Mouse (Mus musculus): Measurements from ENCODE around the gene 2310011J03Rik. TPM values are rescaled to one million over a fixed set of nuclear protein-coding genes. Genes with fewer than 3 reads are reported as not detected.

2310011J03Rik gene
- total RNA-seq, 2 experiments from 2014 or later, result 10.5 to 13.1 TPM

- DNase-seq, result no peak
These were observed 21.4 kb upstream of the 2310011J03Rik start for GRCm38 (mm10) chr10:80341491-80342304.

GRCm38 (mm10) chr10:80341026-80341425, 20.7 kb upstream of the 2310011J03Rik start:
- no peak for DNase-seq

DNA sequence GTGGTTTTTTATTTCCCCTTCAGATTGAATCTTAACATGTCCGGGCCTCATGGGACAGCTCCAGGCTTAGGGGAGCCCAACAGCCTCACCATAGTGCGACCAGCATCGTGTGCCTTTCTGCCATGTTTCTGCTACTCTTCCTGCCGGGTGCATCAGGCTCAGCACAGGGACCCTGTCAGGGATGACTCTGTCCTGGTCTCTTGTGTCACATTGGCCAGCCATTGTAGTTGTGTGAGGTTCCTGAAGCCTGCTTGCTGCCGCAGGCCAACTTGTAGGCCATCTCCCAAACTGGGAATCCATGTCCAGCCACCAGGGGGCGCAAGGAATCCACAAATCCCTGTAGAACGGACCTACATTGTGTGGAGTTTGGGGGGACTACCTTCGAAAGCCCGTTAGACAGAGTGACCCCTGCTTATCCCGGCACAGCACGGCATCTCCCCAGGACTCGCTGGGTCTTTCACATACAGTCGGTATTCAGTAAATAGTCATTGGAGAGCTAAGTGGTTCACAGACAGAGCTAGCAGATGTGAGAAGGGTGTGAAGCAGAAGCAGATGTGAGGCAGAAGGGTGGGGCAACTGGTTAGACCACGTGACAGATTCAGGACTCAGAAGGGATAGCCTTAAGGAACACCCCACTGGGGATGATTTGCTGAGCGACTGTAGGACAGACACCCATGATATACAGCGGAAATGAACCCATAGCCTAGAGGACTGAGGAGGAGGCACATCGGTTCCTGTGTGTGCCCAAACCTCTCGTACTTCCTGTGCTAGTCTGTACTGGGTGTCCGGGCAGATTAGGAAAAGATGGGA, 19.8 kb upstream of the 2310011J03Rik start:
- peak; percentile 89 for DNase-seq

- DNase-seq, result no peak
These were observed 15.9 kb upstream of the 2310011J03Rik start for GRCm38 (mm10) chr10:80336263-80336662.

GRCm38 (mm10) chr10:80332525-80332989, 12.2 kb upstream of the 2310011J03Rik start:
- DNase-seq, result no peak

DNA sequence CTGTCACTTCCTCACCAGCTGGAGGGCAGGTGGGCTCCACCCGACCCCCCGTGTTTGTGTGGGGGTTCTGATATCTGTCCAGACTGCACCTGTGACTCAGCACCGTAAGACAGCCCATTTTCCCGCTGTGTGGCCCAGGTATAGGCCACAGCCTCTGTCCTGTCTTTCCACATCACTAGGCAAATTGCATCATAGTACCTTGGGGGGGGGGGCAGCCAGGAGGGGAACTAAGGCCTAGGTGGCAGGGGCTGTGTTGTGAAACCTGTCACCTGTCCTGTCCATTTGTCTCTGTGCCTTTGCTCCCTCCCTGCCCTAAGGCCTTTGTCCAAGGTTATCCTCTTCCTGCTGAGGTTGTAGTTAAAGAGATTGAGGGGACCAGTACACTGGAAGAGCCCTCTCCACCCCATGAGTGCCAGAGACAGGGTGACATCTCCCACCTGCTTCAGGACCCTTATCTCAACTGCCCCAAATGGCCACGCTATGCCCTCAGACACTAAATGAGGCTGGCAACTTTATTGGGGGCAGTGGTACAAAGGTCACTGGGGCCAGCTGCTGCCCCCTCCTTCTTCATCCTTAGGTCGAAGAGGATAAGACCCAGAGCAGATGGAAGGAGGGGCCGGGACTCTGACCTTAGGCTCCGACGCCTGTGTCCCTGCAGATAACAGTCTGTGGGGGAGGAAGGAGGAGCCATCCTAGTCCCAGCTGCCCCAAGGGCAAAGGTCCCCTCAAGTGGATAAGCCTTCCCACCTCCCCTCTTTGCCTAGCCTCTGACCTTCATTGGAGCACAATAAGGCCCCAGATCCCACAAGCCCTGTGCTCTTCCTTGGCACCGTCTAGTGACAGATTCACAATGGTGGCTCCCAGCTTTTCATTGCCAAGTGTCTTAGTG, 11.5 kb upstream of the 2310011J03Rik start:
- DNase-seq, result no peak

GRCm38 (mm10) chr10:80330888-80331287, 10.6 kb upstream of the 2310011J03Rik start:
- DNase-seq, result no peak

- no peak for DNase-seq
These were observed 9.7 kb upstream of the 2310011J03Rik start for GRCm38 (mm10) chr10:80330084-80330483.

DNA sequence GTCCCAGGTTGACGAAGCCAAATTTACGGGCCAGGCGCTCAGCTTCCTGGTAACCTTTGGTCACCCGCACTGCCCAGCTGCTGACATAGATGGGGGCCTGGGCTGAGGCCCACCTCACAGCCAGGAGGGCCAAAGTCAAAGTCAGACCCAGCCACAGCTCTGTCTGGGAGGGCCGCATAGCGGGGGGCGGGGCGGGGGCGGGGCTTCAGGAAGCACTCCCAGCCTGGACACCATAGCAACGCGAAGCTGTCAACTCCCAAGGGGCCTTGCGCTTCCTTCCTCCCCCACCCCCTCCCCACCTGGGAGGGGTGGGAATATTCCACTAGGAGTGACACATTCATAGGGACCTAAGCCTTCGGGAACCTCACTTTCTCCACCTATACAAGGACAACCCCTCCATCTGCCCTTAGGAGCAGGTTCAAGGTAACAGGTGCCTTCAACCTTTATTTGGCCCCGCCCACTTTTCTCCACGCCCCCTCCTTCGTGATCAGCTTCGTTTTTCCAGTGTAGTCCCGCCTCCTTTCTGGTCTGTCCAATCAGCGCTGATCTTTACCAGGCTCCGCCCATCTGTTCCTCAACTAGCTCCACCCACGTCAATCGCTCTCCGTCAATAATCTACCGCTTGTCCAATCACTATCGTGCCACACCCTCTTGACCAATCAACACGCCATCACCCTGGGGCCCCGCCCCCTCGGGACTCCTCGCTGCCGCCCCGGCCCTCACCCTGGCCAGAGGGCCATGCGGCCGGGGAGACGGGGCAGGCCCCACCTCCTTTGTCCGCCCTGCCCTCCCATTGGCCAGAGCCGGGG, 9.1 kb upstream of the 2310011J03Rik start, which contains the start of the genes Pcsk4 and Reep6:
Gene Pcsk4 (minus strand): TSS at position 226 of the 809 bp plus-strand sequence.
Gene Reep6 (plus strand): TSS at position 681 of the 809 bp plus-strand sequence.
- peak; percentile 93 for DNase-seq

DNA sequence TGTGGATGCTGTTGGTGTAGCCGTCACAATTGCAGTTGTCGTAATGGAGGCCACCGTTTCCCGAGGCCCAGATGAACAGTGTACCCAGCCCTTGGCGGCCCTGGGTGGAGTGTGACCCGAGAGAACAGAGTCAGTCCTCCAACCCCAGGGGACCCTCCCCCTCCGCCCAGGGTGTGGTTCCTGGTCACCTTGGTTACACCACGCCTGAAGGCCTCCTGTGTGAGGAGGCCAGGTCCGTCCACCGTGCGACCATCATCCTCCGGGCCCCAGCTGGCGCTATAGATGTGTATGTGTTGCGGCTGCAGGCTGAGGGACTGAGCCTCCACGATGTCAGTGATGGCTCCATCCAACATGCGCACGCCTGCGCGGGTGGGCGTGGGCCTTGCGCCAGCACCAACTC, 4.7 kb upstream of the 2310011J03Rik start:
- DNase-seq, result no peak

DNA sequence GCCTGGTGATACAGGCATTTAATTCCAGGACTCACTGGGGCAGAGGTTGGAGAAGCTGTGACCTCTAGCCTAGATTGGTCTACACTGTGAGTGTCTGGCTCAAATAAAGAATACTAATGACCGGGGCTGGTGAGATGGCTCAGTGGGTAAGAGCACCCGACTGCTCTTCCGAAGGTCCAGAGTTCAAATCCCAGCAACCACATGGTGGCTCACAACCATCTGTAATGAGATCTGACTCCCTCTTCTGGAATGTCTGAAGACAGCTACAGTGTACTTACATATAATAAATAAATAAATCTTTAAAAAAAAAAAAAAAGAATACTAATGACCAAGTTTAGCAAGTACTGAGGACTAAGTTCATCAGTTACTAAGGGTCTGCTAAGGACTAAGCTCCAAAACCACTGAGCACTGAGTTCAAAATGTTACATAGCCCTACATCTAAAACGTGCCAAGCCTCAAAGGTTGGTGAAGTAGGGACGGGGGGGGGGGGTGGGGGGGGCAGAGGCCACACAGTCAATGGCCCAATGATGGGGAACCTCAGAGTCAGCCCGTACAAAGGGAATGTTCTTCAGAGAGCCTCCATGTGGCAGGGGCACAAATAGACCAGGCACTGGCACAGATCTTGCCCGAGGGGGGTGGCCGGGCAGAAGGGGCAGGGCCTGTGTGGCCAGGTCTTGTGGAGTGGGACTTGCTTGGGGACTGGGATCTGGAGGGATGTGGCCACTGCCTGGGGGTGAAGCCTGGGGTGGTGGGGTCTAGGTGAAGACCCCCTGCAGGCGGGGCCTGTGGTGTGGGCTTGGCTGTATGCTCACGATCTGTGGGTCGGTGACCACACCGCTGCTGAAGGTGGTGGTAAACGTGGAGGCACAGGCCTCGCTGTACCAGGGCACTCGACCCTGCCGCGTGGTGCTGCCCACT, 4.0 kb upstream of the 2310011J03Rik start:
- no peak for DNase-seq

- DNase-seq, result peak; percentile 73
These were observed 3.2 kb upstream of the 2310011J03Rik start for GRCm38 (mm10) chr10:80323261-80324119.

DNA sequence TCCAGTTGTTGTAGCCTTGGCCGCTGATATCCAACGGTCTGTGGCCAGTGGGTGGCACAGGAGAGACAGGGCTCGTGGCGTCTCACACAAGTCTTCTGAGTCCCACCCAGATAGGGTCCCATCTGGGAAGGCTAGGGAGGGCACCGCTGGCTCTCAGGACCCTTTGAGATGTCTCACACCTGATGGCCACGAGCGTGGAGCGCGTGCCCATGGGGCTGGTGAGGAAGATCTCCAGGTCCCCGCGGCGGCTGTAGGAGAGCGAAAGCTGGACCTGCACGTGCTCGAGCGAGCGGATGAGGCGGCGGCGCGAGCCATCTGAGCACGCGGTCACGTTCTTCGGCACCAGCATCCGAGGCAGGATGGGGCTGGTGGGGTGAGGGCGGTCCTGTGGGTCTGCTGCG, 2.5 kb upstream of the 2310011J03Rik start:
- DNase-seq, result no peak

DNA sequence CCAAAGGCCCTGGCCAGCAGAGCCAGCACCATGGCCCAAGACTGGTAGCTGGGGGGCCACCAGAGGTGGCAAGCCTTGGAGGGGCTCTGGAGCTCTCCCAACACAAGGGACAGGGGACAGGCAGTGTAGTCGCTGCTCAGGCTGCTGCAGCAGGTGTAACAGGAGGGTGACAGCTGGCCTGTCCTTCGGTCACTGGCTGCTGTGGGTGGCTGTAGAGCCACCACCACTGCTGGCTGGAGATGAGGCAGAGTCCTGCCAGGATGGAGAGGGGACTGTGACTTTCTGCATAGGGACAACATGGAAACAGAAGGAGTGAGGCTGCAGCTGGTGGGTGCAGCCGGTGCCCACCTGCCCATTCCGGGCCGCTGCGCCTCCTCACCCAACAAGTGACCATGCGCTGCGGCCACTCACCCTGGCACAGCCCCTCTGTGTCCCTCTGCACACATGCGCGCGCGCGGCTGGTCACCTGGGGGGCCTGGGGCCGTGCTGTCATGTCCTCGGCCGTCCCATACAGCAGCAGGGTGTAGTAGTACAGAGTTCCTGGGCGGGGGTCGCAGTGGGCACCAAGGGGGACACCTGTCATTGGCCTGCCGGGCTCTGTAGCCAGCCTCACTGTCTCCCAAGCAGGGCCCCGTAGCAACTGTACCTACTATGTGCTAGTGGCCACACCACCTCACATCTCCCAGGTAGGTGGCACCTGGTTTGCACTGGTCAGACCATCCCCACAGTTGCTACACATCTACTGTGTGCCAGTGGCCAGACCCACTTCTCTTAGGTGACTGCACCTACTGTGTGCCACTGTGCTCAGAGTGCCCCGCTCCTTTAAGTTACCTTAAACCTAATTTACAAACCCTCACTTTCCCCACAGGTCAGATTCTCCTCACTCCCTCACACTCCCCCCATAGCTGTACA, 1.6 kb upstream of the 2310011J03Rik start:
- DNase-seq, result no peak

DNA sequence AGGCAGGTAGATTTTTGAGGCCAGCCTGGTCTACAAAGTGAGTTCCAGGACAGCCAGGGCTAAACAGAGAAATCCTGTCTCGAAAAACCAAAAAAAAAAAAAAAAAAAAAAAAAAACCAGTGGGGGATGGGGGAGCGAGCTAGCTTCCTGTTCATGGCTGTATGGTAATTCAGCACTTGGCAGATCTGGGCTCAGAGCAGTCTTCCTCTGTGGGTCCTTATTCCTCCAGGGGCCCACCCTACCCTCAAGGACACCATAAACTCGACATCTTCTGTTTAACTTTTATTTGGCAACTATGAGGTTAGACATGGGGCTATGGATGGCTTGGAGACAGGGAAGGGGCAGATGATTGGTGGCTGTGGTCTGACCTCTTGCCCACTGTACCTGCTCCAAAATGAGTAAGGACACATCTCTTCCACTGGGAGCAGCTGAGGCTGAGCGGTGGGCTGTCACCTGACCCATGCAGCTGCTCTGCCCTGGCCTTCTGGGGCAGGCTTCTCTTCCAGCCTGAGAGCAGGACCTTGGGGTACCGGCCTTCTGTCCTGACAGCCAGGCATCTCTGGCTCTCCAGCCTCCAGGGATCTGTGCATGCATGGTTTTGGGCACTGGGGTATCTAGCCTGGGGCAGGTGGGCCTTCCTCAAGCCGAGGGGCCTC, 805 bp upstream of the 2310011J03Rik start:
- DNase-seq, result no peak

GRCm38 (mm10) chr10:80317011-80317410, 3.3 kb downstream of the 2310011J03Rik start:
- no peak for DNase-seq

- no peak for DNase-seq
These were observed 4.0 kb downstream of the 2310011J03Rik start for GRCm38 (mm10) chr10:80316359-80316781.

Data from gastrocnemius, postnatal 10 days (tissue).